Mouse (Mus musculus) lung, postnatal 0 days (tissue): Measurements from ENCODE around the gene Tasp1.

ENCODE experiments used
- CTCF ChIP-seq: IDR thresholded peaks from 2 replicates; pipeline ENCODE4 v1.5.1; 2016; ENCODE audit warnings: antibody characterized with exemption, mild to moderate bottlenecking
- EP300 ChIP-seq: IDR thresholded peaks from 2 replicates; pipeline ENCODE4 v1.6.1; 2016; ENCODE audit warnings: antibody characterized with exemption, mild to moderate bottlenecking, control low read depth

DNA sequence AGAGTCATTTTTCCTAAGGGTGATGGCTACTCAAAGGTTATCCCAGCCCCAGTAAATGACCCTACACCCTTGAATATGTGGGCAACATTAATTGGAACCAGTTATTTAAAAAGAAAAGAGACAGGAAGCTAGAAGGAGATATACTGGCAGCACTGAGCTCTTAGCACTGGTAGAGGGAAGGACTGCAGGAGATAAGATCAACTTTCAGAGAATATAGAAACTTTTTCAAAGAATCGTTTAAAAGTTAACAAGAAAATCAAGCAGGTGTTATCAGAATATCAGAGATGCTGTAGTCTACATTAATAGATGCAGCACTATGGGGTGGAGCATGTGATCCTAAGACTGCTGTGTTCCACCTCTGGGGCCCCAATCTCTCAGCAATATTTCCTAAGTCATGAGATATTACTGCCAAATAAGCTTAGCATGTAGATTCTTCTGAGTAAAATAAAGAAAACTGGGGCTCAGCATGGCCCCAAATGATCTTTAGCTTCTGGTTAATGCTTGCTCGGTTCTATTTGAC, 14.9 kb downstream of the Tasp1 start:
- no peak for TF ChIP-seq CTCF
- TF ChIP-seq EP300: no peak
